Mouse (Mus musculus): ENCODE results near the gene Ice2. TPM values are rescaled to one million over a fixed set of nuclear protein-coding genes. Genes with fewer than 3 reads are reported as not detected.

The Ice2 gene
- polyA plus RNA-seq, 1 experiment from 2014 or later: 18.5 TPM

- 91% methylated on average over 6 of the region's 6 CpGs for WGBS
- H3K4me1 ChIP-seq (ENCODE audit: control insufficient read depth, insufficient read depth, low read length): peaks cover 11% of the 10 kb centered on the region
- no peaks in the 10 kb centered on the region for H3K9me3 ChIP-seq (ENCODE audit: control insufficient read depth, low read length)
- H3K4me3 ChIP-seq (ENCODE audit: low read depth, low read length): no peak overlapping the region
- H3K27ac ChIP-seq (ENCODE audit: low read depth, low read length): no peak overlapping the region
- DNase-seq (ENCODE audit: low spot score) (no peak), ATAC-seq (ENCODE audit: insufficient read depth, low FRiP score, low TSS enrichment) (no peak)
- H3K9ac ChIP-seq (ENCODE audit: low read length): no peak overlapping the region
- no peak overlapping the region for H3K4me2 ChIP-seq (ENCODE audit: low read depth)
- no peaks in the 10 kb centered on the region for H3K36me3 ChIP-seq (ENCODE audit: control insufficient read depth, insufficient read depth, low read length)
- H3K27me3 ChIP-seq (ENCODE audit: control insufficient read depth, insufficient read depth, low read length): no peaks in the 10 kb centered on the region
Measured at GRCm38 (mm10) chr9:69472724-69473123, 75.0 kb downstream of the Ice2 start.

- no peaks in the 10 kb centered on the region for H3K9me3 ChIP-seq (ENCODE audit: control insufficient read depth, low read length)
- H3K27ac ChIP-seq (ENCODE audit: low read depth, low read length): no peak overlapping the region
- no peak overlapping the region for H3K9ac ChIP-seq (ENCODE audit: low read length)
- H3K27me3 ChIP-seq (ENCODE audit: control insufficient read depth, insufficient read depth, low read length): no peaks in the 10 kb centered on the region
- WGBS: 79% methylated on average over 6 of the region's 6 CpGs
- peaks cover 4% of the 10 kb centered on the region; the same call in 1 of the 2 replicates for H3K4me1 ChIP-seq (ENCODE audit: control insufficient read depth, insufficient read depth, low read length)
- no peak overlapping the region for H3K4me3 ChIP-seq (ENCODE audit: low read depth, low read length)
- H3K4me2 ChIP-seq (ENCODE audit: low read depth): no peak overlapping the region
- DNase-seq (ENCODE audit: low spot score) (no peak), ATAC-seq (ENCODE audit: insufficient read depth, low FRiP score, low TSS enrichment) (no peak)
- H3K36me3 ChIP-seq (ENCODE audit: control insufficient read depth, insufficient read depth, low read length): no peaks in the 10 kb centered on the region
Measured at GRCm38 (mm10) chr9:69475873-69476272, 78.2 kb downstream of the Ice2 start.

GRCm38 (mm10) chr9:69477195-69477823 lies 79.6 kb downstream of the Ice2 start:
- Histone ChIP-seq H3K4me1 (ENCODE audit: control insufficient read depth, insufficient read depth, low read length) (peaks cover 3% of the 10 kb centered on the region; the same call in 1 of the 2 replicates), H3K4me3 (ENCODE audit: low read depth, low read length) (no peak overlapping the region), H3K27ac (ENCODE audit: low read depth, low read length) (no peak overlapping the region), H3K36me3 (ENCODE audit: control insufficient read depth, insufficient read depth, low read length) (no peaks in the 10 kb centered on the region), H3K27me3 (ENCODE audit: control insufficient read depth, insufficient read depth, low read length) (no peaks in the 10 kb centered on the region), H3K9ac (ENCODE audit: low read length) (no peak overlapping the region), H3K9me3 (ENCODE audit: control insufficient read depth, low read length) (no peaks in the 10 kb centered on the region), H3K4me2 (ENCODE audit: low read depth) (no peak overlapping the region)
- ATAC-seq (ENCODE audit: insufficient read depth, low FRiP score, low TSS enrichment) (no peak), DNase-seq (ENCODE audit: low spot score) (no peak)
- 66% methylated on average over 14 of the region's 14 CpGs for WGBS

DNA sequence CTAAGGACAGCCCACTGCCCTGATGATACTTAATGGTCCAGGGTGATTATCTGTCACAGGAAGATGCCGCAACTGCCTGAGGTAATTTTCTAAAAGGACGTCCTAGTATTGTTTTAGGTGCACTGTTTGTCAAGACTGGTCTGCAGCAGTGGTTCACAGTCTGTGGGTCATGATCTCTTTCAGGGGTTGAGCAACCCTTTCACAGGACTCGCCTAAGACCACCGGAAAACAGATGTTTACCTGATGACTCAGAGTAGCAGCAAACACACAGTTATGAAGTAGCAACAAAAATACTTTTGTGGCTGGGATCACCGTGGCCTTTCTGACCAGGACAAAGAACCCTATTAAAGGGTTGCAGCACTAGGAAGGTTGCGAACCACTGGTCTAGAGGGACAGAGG lies 80.1 kb downstream of the Ice2 start:
- Histone ChIP-seq H3K27me3 (ENCODE audit: control insufficient read depth, insufficient read depth, low read length) (no peaks in the 10 kb centered on the region), H3K9me3 (ENCODE audit: control insufficient read depth, low read length) (no peaks in the 10 kb centered on the region), H3K9ac (ENCODE audit: low read length) (no peak overlapping the region), H3K4me3 (ENCODE audit: low read depth, low read length) (no peak overlapping the region), H3K4me1 (ENCODE audit: control insufficient read depth, insufficient read depth, low read length) (peaks cover 3% of the 10 kb centered on the region; the same call in 1 of the 2 replicates), H3K27ac (ENCODE audit: low read depth, low read length) (no peak overlapping the region), H3K36me3 (ENCODE audit: control insufficient read depth, insufficient read depth, low read length) (no peaks in the 10 kb centered on the region), H3K4me2 (ENCODE audit: low read depth) (no peak overlapping the region)
- 72% methylated on average over 6 of the region's 6 CpGs for WGBS
- ATAC-seq (ENCODE audit: insufficient read depth, low FRiP score, low TSS enrichment): no peak
- no peak for DNase-seq (ENCODE audit: low spot score)

DNA sequence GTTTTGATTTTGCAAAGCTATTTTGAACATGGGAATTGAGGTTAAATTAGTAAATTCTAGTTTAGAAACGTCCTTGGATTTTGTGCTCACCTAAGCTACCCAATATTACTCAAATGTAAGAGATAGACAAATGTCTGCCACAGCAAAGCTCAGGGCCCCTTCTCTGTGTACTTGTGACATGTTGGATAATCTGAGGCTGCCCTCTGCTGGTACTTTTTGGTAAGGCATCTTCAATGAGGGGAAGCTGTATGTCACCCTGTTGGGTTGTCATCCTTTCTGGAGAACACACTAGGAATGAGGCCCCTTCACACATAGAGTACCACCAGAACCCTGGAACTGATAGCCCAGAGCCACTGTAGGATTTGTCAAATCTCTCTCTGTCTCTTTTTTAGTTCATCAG lies 82.6 kb downstream of the Ice2 start:
- H3K27me3 ChIP-seq (ENCODE audit: control insufficient read depth, insufficient read depth, low read length): no peaks in the 10 kb centered on the region
- H3K4me3 ChIP-seq (ENCODE audit: low read depth, low read length): no peak overlapping the region
- ATAC-seq (ENCODE audit: insufficient read depth, low FRiP score, low TSS enrichment) (no peak), DNase-seq (ENCODE audit: low spot score) (peak; percentile 79)
- H3K4me1 ChIP-seq (ENCODE audit: control insufficient read depth, insufficient read depth, low read length): peaks cover 3% of the 10 kb centered on the region; the same call in 1 of the 2 replicates
- H3K27ac ChIP-seq (ENCODE audit: low read depth, low read length): no peak overlapping the region
- WGBS: 3% methylated on average over 1 of the region's 1 CpGs
- no peaks in the 10 kb centered on the region for H3K36me3 ChIP-seq (ENCODE audit: control insufficient read depth, insufficient read depth, low read length)
- no peaks in the 10 kb centered on the region for H3K9me3 ChIP-seq (ENCODE audit: control insufficient read depth, low read length)
- no peak overlapping the region for H3K9ac ChIP-seq (ENCODE audit: low read length)
- H3K4me2 ChIP-seq (ENCODE audit: low read depth): no peak overlapping the region

Small RNA genes within 50 kb of the gene (microRNA-seq; reads per million reads assigned to microRNA genes)
- gene Mir3109: 0.78 reads per million

Other genes with a start within 250 kb of the Ice2 start
- 167 and 179 TPM in 2 replicates for gene Anxa2, start 55.7 kb downstream of the Ice2 start, polyA plus RNA-seq (2014; fragmentation: Nextera tagmentation; extraction: Ambion mirVana)